9 mouse cellular contexts compared by ENCODE assay signal in the genomic region with DNA sequence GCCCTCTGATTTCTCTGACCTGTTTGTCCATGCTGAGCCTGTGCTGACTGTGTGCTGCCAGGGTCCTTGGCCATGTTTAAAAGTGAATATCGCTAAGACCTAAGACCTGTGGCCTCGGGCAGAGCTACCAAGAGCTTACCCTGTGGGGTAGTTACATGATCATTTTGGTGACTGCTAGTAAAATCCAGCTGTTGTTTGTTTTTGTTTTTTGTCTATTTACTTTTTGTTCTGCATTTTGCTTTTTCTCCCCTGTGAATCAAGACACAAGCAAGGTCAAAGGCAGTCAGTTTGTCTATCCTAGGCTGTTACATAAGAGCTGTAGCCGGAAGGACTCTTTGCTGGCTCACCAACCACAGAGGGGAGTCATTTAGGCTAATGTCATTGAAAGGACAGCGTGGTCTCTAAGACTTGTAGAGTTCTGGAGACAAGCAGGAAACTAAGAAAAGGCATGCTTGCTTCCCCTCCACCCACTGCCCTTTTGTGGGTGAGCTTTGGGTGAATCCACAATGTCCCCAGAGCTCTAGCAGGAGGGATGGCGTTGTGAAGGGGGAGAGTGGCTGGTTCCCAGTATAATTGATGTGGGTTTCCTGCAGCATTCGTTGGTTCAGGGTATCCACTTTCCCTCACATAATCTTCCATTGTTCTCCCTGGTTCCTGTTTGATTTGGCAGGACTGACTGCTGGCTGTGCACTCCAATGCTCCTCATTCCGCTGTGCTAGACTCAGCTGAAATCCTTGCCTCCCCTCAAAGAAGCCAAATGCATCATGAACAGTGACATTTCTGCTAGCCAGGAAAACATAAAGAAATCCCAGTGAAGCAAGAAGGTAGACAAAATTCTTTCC. TPM values are rescaled to one million over a fixed set of nuclear protein-coding genes. Genes with fewer than 3 reads are reported as not detected.
DNase-seq lines count a peak whose midpoint lies in the region; ATAC-seq lines count a peak whose summit lies in the region.
"Had no signal": no experiment of that assay in that cellular context is flagged by ENCODE, and none has a peak within 500 bp of the region (broad histone marks: within the 10 kb centered on the region; RNA-seq: fewer than 3 reads in every experiment).

No protein-coding gene starts in this region.

- no peak for DNase-seq in frontal cortex, postnatal 25 days (ENCODE audit: low spot score in 2 of 2)
- DNase-seq in 416B (ENCODE audit: low read depth) = peak; percentile 49
- DNase-seq in heart, adult 8-10 months (ENCODE audit: low spot score) = peak; percentile 33
- DNase-seq in right cerebral cortex, postnatal 10 days (ENCODE audit: low spot score in 2 of 2) = no peak
- no peak for DNase-seq in frontal cortex, postnatal 36 days (ENCODE audit: low spot score in 2 of 2)
- no peak for DNase-seq in yolk sac, embryonic 10.5 days (ENCODE audit: low spot score)

- peak; percentile 53 for ATAC-seq in frontal cortex, adult (ENCODE audit: low TSS enrichment)
- peak; percentile 67; the same call in 1 of the 2 replicates for ATAC-seq in lung, embryonic 15.5 days (ENCODE audit: borderline replicate concordance, extremely low read depth, low FRiP score, low TSS enrichment)

- 36% methylated on average over 7 of the region's 7 CpGs for WGBS in lung, embryonic 15.5 days

- peak overlapping the region; percentile 87 for H3K27ac ChIP-seq in lung, embryonic 15.5 days

- H3K4me1 ChIP-seq in lung, embryonic 15.5 days = peaks cover 19% of the 10 kb centered on the region

- no peak overlapping the region for H3K9ac ChIP-seq in lung, embryonic 15.5 days

- no peaks in the 10 kb centered on the region for H3K9me3 ChIP-seq in lung, embryonic 15.5 days

- no peaks in the 10 kb centered on the region for H3K27me3 ChIP-seq in lung, embryonic 15.5 days

- no peaks in the 10 kb centered on the region for H3K36me3 ChIP-seq in lung, embryonic 15.5 days

- H3K4me2 ChIP-seq in lung, embryonic 15.5 days = peak overlapping the region; percentile 24; the same call in 1 of the 2 replicates

- no peak overlapping the region for H3K4me3 ChIP-seq in lung, embryonic 15.5 days

RNA-seq across cellular contexts. Expression of a gene that starts 33.9 kb away (rescaled TPM):
- 1 to 10 TPM in 3 of 4 experiments, not detected in 1; 3.1 to 9.9 (median 9.5) TPM for total RNA-seq in heart, adult 8-10 months (2022)
- polyA plus RNA-seq in lung, embryonic 15.5 days (2015; fragmentation: Nextera tagmentation; extraction: Ambion mirVana) = not detected in 2 replicates
- polyA plus RNA-seq: embryonic facial prominence, embryonic 11.5 days had no signal

Comparison
In these comparisons a context has a peak if more than half of its experiments do, and no peak if none do; other contexts are left out.
1. DNase-seq: peak in 416B (single experiment) and heart, adult 8-10 months (single experiment); none in frontal cortex, postnatal 25 days (0 of 2), right cerebral cortex, postnatal 10 days (0 of 2), frontal cortex, postnatal 36 days (0 of 2) and yolk sac, embryonic 10.5 days (single experiment).